Mouse (Mus musculus) liver, embryonic 16.5 days (tissue): ENCODE measurements around the gene Defb43. TPM values are rescaled to one million over a fixed set of nuclear protein-coding genes. Genes with fewer than 3 reads are reported as not detected.

Experiments used
- ATAC-seq: fragments of 200-750 bp; cut with Nextera tagmentation; 2 replicates; pipeline ENCODE4 v1.8.0; 2017; ENCODE audit warnings: low read depth, mild to moderate bottlenecking, moderate number of reproducible peaks, moderate library complexity
- H3K27ac ChIP-seq: fragments of 300-500 bp; sonication (generic); 2 replicates; pipeline ENCODE4 v1.5.1; 2014; ENCODE audit warnings: mild to moderate bottlenecking, low read length
- H3K27me3 ChIP-seq: fragments of 300-500 bp; sonication (generic); 2 replicates; pipeline ENCODE4 v1.6.1; 2014; ENCODE audit warnings: low read depth, low read length, mixed read lengths; ENCODE audit not compliant: control insufficient read depth, insufficient read depth
- H3K36me3 ChIP-seq: fragments of 300-500 bp; sonication (generic); 2 replicates; pipeline ENCODE4 v1.6.1; 2014; ENCODE audit warnings: mild to moderate bottlenecking; ENCODE audit not compliant: control insufficient read depth, insufficient read depth
- H3K4me1 ChIP-seq: fragments of 300-500 bp; sonication (generic); 2 replicates; pipeline ENCODE4 v1.6.1; 2014; ENCODE audit warnings: low read depth, low read length, mixed read lengths; ENCODE audit not compliant: control insufficient read depth
- H3K4me2 ChIP-seq: fragments of 300-500 bp; sonication (generic); 2 replicates; pipeline ENCODE4 v1.6.1; 2014; ENCODE audit warnings: low read depth, low read length, mixed read lengths
- H3K4me3 ChIP-seq: fragments of 300-500 bp; sonication (generic); 2 replicates; pipeline ENCODE4 v1.5.1; 2014; ENCODE audit warnings: low read depth, mild to moderate bottlenecking, low read length
- H3K9ac ChIP-seq: fragments of 300-500 bp; sonication (generic); 2 replicates; pipeline ENCODE4 v1.6.1; 2014; ENCODE audit warnings: low read depth, low read length
- H3K9me3 ChIP-seq: fragments of 300-500 bp; sonication (generic); replicated peaks from 2 replicates; pipeline ENCODE4 v1.6.1; 2016; ENCODE audit warnings: low read length; ENCODE audit not compliant: control insufficient read depth
- WGBS: fragments of 180-500 bp; shearing (Covaris S2); extraction: QIAGEN DNeasy Blood & Tissue Kit; methylation state at CpG from one replicate; pipeline ENCODE4 v1.1.7; 2014; ENCODE audit not compliant: insufficient replicate concordance; 5-methylcytosine and 5-hydroxymethylcytosine counted together
- polyA plus RNA-seq: library from polyadenylated mRNA; unstranded; fragments of >200 nt; fragmentation: Nextera tagmentation; extraction: Ambion mirVana; gene quantifications from 2 replicates; pipeline ENCODE4 v1.2.1, GENCODE M21; 2015

Defb43 gene
- polyA plus RNA-seq: not detected in 2 replicates

- H3K4me2 ChIP-seq: no peak within 1 kb of the TSS
- no peaks in the 10 kb centered on the region for H3K36me3 ChIP-seq
- no peaks in the 10 kb centered on the region for H3K27me3 ChIP-seq
- H3K4me3 ChIP-seq: no peak within 1 kb of the TSS
- H3K9ac ChIP-seq: no peak within 1 kb of the TSS
- H3K4me1 ChIP-seq: no peaks in the 10 kb centered on the region
- ATAC-seq: no peak
- no peak within 1 kb of the TSS for H3K27ac ChIP-seq
- no peaks in the 10 kb centered on the region; the same call in 1 of the 2 replicates for H3K9me3 ChIP-seq
- 78% methylated on average over 5 of the region's 5 CpGs for WGBS
Measured at GRCm38 (mm10) chr14:63011471-63011870, at the start of gene Defb43. Defb43 (plus strand) TSS chr14:63011771.

GRCm38 (mm10) chr14:62963632-62964031, 47.9 kb upstream of the Defb43 start:
- Histone ChIP-seq H3K9me3 (no peaks in the 10 kb centered on the region), H3K27me3 (no peaks in the 10 kb centered on the region), H3K4me2 (no peak overlapping the region), H3K36me3 (no peaks in the 10 kb centered on the region), H3K9ac (no peak overlapping the region), H3K4me3 (no peak overlapping the region), H3K27ac (no peak overlapping the region), H3K4me1 (no peaks in the 10 kb centered on the region)
- 64% methylated on average over 4 of the region's 4 CpGs for WGBS
- ATAC-seq: no peak

- Histone ChIP-seq H3K4me1 (no peaks in the 10 kb centered on the region), H3K9me3 (no peaks in the 10 kb centered on the region), H3K27me3 (no peaks in the 10 kb centered on the region), H3K36me3 (no peaks in the 10 kb centered on the region), H3K4me2 (no peak overlapping the region), H3K9ac (no peak overlapping the region), H3K4me3 (no peak overlapping the region), H3K27ac (no peak overlapping the region)
- WGBS: 63% methylated on average over 5 of the region's 5 CpGs
- ATAC-seq: no peak
Measured at GRCm38 (mm10) chr14:62965342-62965741, 46.2 kb upstream of the Defb43 start.

GRCm38 (mm10) chr14:62965811-62966520, 45.6 kb upstream of the Defb43 start:
- Histone ChIP-seq H3K36me3 (no peaks in the 10 kb centered on the region), H3K4me3 (no peak overlapping the region), H3K27ac (no peak overlapping the region), H3K4me2 (peak overlapping the region; percentile 4), H3K9me3 (no peaks in the 10 kb centered on the region), H3K4me1 (no peaks in the 10 kb centered on the region), H3K9ac (no peak overlapping the region), H3K27me3 (no peaks in the 10 kb centered on the region)
- no peak for ATAC-seq
- WGBS: 21% methylated on average over 15 of the region's 15 CpGs

- Histone ChIP-seq H3K27me3 (no peaks in the 10 kb centered on the region), H3K27ac (no peak overlapping the region), H3K4me3 (no peak overlapping the region), H3K4me1 (no peaks in the 10 kb centered on the region), H3K9ac (no peak overlapping the region), H3K4me2 (no peak overlapping the region), H3K9me3 (no peaks in the 10 kb centered on the region), H3K36me3 (no peaks in the 10 kb centered on the region)
- no peak for ATAC-seq
- WGBS: 8% methylated on average over 5 of the region's 5 CpGs
Measured at GRCm38 (mm10) chr14:62975046-62975445, 36.5 kb upstream of the Defb43 start.

- WGBS: 23% methylated on average over 1 of the region's 1 CpGs
- Histone ChIP-seq H3K27ac (no peak overlapping the region), H3K36me3 (no peaks in the 10 kb centered on the region), H3K9ac (no peak overlapping the region), H3K4me3 (no peak overlapping the region), H3K4me1 (no peaks in the 10 kb centered on the region), H3K4me2 (no peak overlapping the region), H3K27me3 (no peaks in the 10 kb centered on the region), H3K9me3 (no peaks in the 10 kb centered on the region)
- no peak for ATAC-seq
Measured at GRCm38 (mm10) chr14:62979815-62980214, 31.8 kb upstream of the Defb43 start.

GRCm38 (mm10) chr14:62984410-62984809, 27.2 kb upstream of the Defb43 start, which contains the start of gene Defb48:
Defb48 (minus strand) TSS chr14:62984510.
- Histone ChIP-seq H3K9ac (no peak within 1 kb of the TSS), H3K27ac (no peak within 1 kb of the TSS), H3K4me3 (no peak within 1 kb of the TSS), H3K9me3 (no peaks in the 10 kb centered on the region), H3K27me3 (no peaks in the 10 kb centered on the region), H3K36me3 (no peaks in the 10 kb centered on the region), H3K4me1 (no peaks in the 10 kb centered on the region), H3K4me2 (no peak within 1 kb of the TSS)
- WGBS: 46% methylated on average over 1 of the region's 1 CpGs
- ATAC-seq: no peak

- H3K4me2 ChIP-seq: no peak overlapping the region
- H3K27me3 ChIP-seq: no peaks in the 10 kb centered on the region
- H3K36me3 ChIP-seq: no peaks in the 10 kb centered on the region
- 25% methylated on average over 3 of the region's 3 CpGs for WGBS
- peak; percentile 9; the same call in 1 of the 2 replicates for ATAC-seq
- H3K4me1 ChIP-seq: no peaks in the 10 kb centered on the region
- H3K27ac ChIP-seq: no peak overlapping the region
- no peak overlapping the region for H3K4me3 ChIP-seq
- no peak overlapping the region for H3K9ac ChIP-seq
- H3K9me3 ChIP-seq: no peaks in the 10 kb centered on the region
Measured at GRCm38 (mm10) chr14:62991271-62991670, 20.3 kb upstream of the Defb43 start.

- Histone ChIP-seq H3K9me3 (no peaks in the 10 kb centered on the region), H3K36me3 (no peaks in the 10 kb centered on the region), H3K4me3 (no peak overlapping the region), H3K4me2 (no peak overlapping the region), H3K4me1 (no peaks in the 10 kb centered on the region), H3K27me3 (no peaks in the 10 kb centered on the region), H3K9ac (no peak overlapping the region), H3K27ac (no peak overlapping the region)
- WGBS: 58% methylated on average over 7 of the region's 7 CpGs
- no peak for ATAC-seq
Measured at GRCm38 (mm10) chr14:62991849-62992510, 19.6 kb upstream of the Defb43 start.
